Mouse (Mus musculus) thymus, adult 2 months (tissue): Measurements from ENCODE around the gene Zfyve16. TPM values are rescaled to one million over a fixed set of nuclear protein-coding genes. Genes with fewer than 3 reads are reported as not detected.

Experiments
- DNase-seq: peaks from one replicate; pipeline ENCODE4 v3.0.0; 2021
- H3K27ac ChIP-seq: fragments of 200-500 bp; 2 replicates; pipeline ENCODE4 v1.5.1; 2012; ENCODE audit warnings: low read length, control low read depth; ENCODE audit not compliant: control insufficient read depth, insufficient read depth
- H3K27me3 ChIP-seq: fragments of 200-500 bp; 2 replicates; pipeline ENCODE4 v1.6.1; 2012; ENCODE audit warnings: mild to moderate bottlenecking, low read length, moderate library complexity, mixed read lengths; ENCODE audit not compliant: control insufficient read depth, insufficient read depth
- H3K36me3 ChIP-seq: fragments of 200-500 bp; 2 replicates; pipeline ENCODE4 v1.6.1; 2012; ENCODE audit warnings: mild to moderate bottlenecking, low read length, moderate library complexity; ENCODE audit not compliant: control insufficient read depth, insufficient read depth
- H3K4me1 ChIP-seq: fragments of 200-500 bp; replicated peaks from 2 replicates; pipeline ENCODE4 v1.6.1; 2012; ENCODE audit warnings: low read length; ENCODE audit not compliant: control insufficient read depth, insufficient read depth
- H3K4me3 ChIP-seq: fragments of 200-500 bp; 2 replicates; pipeline ENCODE4 v1.5.1; 2012; ENCODE audit warnings: mild to moderate bottlenecking, low read length, control low read depth, moderate library complexity; ENCODE audit not compliant: control insufficient read depth, insufficient read depth
- CTCF ChIP-seq: fragments of 200-500 bp; IDR thresholded peaks from 2 replicates; pipeline ENCODE4 v1.5.1; 2012; ENCODE audit warnings: mild to moderate bottlenecking, control low read depth, low read length, moderate library complexity, borderline replicate concordance; ENCODE audit not compliant: control insufficient read depth, poor library complexity, insufficient read depth; ENCODE audit errors: extremely low read depth
- POLR2A ChIP-seq: fragments of 200-500 bp; IDR thresholded peaks from 2 replicates; pipeline ENCODE4 v1.6.1; 2012; ENCODE audit warnings: mild to moderate bottlenecking, low read length, control low read depth, moderate library complexity; ENCODE audit not compliant: control insufficient read depth, poor library complexity, insufficient read depth; ENCODE audit errors: extremely low read depth
- WGBS: fragments of 180-500 bp; shearing (Covaris S2); methylation state at CpG from one replicate; pipeline ENCODE4 v1.1.7; 2018; 5-methylcytosine and 5-hydroxymethylcytosine counted together
- polyA plus RNA-seq: library from polyadenylated mRNA; depleted of rRNA; stranded (reverse); fragments of >200 nt; gene quantifications from 2 replicates; pipeline ENCODE4 v1.2.3, GENCODE M21; 2012; rRNA removed

The Zfyve16 gene
- 3.3 and 3.9 TPM in 2 replicates for polyA plus RNA-seq

- no peaks in the 10 kb centered on the region for H3K4me1 ChIP-seq
- DNase-seq: peak; percentile 95
- H3K36me3 ChIP-seq: no peaks in the 10 kb centered on the region
- WGBS: under 1% methylated on average over 46 of the region's 46 CpGs
- TF ChIP-seq POLR2A (peak; percentile 70), CTCF (no peak)
- H3K27me3 ChIP-seq: no peaks in the 10 kb centered on the region
- no peak within 1 kb of the TSS for H3K27ac ChIP-seq
- peak within 1 kb of the TSS; percentile 71 for H3K4me3 ChIP-seq
Measured at GRCm38 (mm10) chr13:92530721-92531211, at the start of gene Zfyve16. Zfyve16 (minus strand) TSS chr13:92530868.

DNA sequence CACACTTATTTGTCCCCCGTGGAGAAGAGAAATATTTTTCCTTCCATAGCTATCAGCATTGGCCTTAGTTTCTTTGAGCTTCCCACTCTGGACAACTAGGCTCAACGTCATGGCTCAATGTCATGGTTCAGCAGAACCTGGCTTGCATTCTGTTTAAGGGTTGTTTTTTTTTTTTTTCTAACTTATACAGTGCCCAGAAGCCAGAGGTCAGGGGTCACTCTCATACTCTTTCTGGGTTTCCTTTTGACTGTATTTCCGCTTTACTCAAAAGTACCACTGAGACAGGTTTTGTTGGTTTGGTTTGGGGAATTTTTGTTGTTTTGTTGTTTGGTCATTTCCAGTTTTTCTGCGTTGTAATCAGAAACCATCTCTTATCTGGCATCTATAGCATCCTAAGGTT lies 47.5 kb upstream of the Zfyve16 start:
- WGBS: 71% methylated on average over 4 of the region's 4 CpGs
- TF ChIP-seq POLR2A: no peak
- no peak for TF ChIP-seq CTCF

DNA sequence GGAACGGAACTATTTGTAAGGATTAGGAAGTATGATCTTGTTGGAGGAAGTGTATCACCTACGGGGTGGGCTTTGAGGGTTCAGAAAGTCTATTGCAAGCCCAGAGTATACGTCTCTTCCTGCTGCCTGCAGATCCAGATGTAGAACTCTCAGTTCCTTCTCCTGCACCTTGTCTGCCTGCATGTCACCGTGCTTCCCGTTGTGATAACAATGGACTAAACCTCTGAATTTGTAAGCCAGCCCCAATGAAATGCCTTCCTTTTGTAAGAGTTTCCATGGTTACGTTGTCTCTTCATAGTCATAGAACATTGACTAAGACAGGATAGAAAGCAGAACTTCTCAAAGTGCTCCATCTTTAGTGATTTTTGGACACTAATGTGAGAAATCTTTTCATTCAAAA lies 46.0 kb upstream of the Zfyve16 start:
- 17% methylated on average over 6 of the region's 6 CpGs for WGBS
- Histone ChIP-seq H3K27me3 (no peaks in the 10 kb centered on the region; the same call in 1 of the 2 replicates), H3K4me3 (no peak overlapping the region), H3K36me3 (no peaks in the 10 kb centered on the region), H3K27ac (no peak overlapping the region), H3K4me1 (no peaks in the 10 kb centered on the region)
- no peak for TF ChIP-seq POLR2A
- no peak for TF ChIP-seq CTCF
- DNase-seq: no peak

More for the DNA sequence above, 47.5 kb upstream of the Zfyve16 start:
- no peak for DNase-seq
- H3K4me1 ChIP-seq: no peaks in the 10 kb centered on the region
- H3K27ac ChIP-seq: no peak overlapping the region
- H3K36me3 ChIP-seq: no peaks in the 10 kb centered on the region
- no peaks in the 10 kb centered on the region; the same call in 1 of the 2 replicates for H3K27me3 ChIP-seq
- H3K4me3 ChIP-seq: no peak overlapping the region

DNA sequence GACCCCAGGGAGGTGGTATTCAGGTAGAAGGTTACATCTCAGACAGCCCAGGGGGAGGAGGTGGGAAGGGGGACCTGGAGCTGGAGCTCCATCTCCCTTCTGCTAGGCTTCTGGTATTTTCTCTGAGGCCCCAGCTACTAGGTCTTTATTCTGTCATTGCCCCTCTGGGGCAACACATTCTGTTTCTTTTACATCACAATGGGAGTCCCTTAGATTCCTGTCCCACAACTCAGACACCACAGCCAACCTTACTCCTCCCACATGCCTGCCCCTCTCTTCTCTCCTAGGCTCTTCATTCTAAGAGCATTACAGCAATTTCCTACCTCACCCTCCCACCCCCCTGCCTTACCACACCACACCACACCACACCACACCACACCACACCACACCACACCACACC lies 45.4 kb upstream of the Zfyve16 start, which contains the start of gene Spz1:
TSS of gene Spz1 (minus strand) at position 101 of the 400 bp plus-strand sequence.
- no peaks in the 10 kb centered on the region; the same call in 1 of the 2 replicates for H3K27me3 ChIP-seq
- H3K4me3 ChIP-seq: no peak within 1 kb of the TSS
- TF ChIP-seq CTCF: no peak
- TF ChIP-seq POLR2A: no peak
- H3K27ac ChIP-seq: no peak within 1 kb of the TSS
- no peaks in the 10 kb centered on the region for H3K4me1 ChIP-seq
- no peak for DNase-seq
- no peaks in the 10 kb centered on the region for H3K36me3 ChIP-seq

GRCm38 (mm10) chr13:92559429-92559828 lies 28.8 kb upstream of the Zfyve16 start:
- Histone ChIP-seq H3K27me3 (no peaks in the 10 kb centered on the region), H3K4me3 (no peak overlapping the region), H3K27ac (no peak overlapping the region), H3K4me1 (no peaks in the 10 kb centered on the region), H3K36me3 (no peaks in the 10 kb centered on the region)
- 92% methylated on average over 5 of the region's 5 CpGs for WGBS
- no peak for DNase-seq
- no peak for TF ChIP-seq POLR2A
- no peak for TF ChIP-seq CTCF

GRCm38 (mm10) chr13:92557229-92557628 lies 26.6 kb upstream of the Zfyve16 start:
- 93% methylated on average over 2 of the region's 2 CpGs for whole genome bisulfite sequencing
- no peak for DNase-seq
- no peaks in the 10 kb centered on the region for H3K27me3 ChIP-seq
- no peaks in the 10 kb centered on the region for H3K4me1 ChIP-seq
- H3K4me3 ChIP-seq: no peak overlapping the region
- no peak overlapping the region for H3K27ac ChIP-seq
- H3K36me3 ChIP-seq: no peaks in the 10 kb centered on the region
- TF ChIP-seq POLR2A (no peak), CTCF (no peak)

DNA sequence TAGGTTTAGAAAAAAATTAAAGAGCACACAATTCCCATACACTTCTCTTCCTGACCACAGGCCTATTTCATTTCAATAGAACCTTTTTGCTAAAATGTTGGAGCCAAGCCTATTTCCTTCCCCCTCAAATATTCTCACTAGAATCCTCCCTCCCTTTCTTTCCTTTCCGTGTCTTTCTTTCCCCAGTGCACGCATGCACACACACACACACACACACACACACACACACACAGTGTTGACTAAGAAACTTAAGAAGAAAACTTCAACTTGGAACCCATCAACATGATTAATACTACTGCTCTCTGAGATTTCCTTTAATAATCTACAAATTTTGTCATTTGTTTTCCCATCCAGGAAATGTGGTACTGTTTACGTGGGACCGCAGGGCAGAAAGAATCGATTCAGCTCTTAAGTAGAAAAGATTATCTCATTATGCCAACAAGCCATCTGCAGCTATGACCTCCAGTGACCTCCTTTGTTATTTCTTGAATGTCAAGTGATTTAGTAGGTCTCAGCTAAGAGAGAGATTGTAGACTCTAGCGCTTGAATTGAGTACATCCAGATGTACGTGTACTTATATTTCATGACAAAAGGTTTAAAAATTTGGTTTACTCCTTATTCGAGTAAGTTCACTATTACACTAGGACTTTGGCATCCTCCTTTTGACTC lies 25.9 kb upstream of the Zfyve16 start:
- TF ChIP-seq CTCF (no peak), POLR2A (no peak)
- H3K27ac ChIP-seq: no peak overlapping the region
- no peak for DNase-seq
- H3K4me3 ChIP-seq: no peak overlapping the region
- no peaks in the 10 kb centered on the region for H3K36me3 ChIP-seq
- no peaks in the 10 kb centered on the region for H3K4me1 ChIP-seq
- no peaks in the 10 kb centered on the region for H3K27me3 ChIP-seq
- 77% methylated on average over 8 of the region's 8 CpGs for WGBS
